Mouse (Mus musculus): Measurements from ENCODE around the gene Rerg. TPM values are rescaled to one million over a fixed set of nuclear protein-coding genes. Genes with fewer than 3 reads are reported as not detected.

Gene Rerg
- polyA plus RNA-seq, 1 experiment from 2014 or later, result 2.5 TPM

- H3K4me3 ChIP-seq, result no peak overlapping the region
- no peak for ATAC-seq (ENCODE audit: low FRiP score, low read depth)
These were observed 71.8 kb downstream of the Rerg start for GRCm38 (mm10) chr6:137098232-137099191.

GRCm38 (mm10) chr6:137094475-137094874, 75.8 kb downstream of the Rerg start:
- H3K4me2 ChIP-seq (replicated peaks), result no peak overlapping the region
- WGBS, result 80% methylated on average over 2 of the region's 2 CpGs
- 0 out of 2 replicates have a peak, but pooled peaks cover 3% of the 10 kb centered on the region for H3K9me3 ChIP-seq
- no peaks in the 10 kb centered on the region for H3K36me3 ChIP-seq
- no peaks in the 10 kb centered on the region for H3K4me1 ChIP-seq
- no peak overlapping the region for H3K9ac ChIP-seq (replicated peaks)
- no peak overlapping the region for H3K27ac ChIP-seq (replicated peaks)
- no peak overlapping the region for H3K4me3 ChIP-seq
- no peaks in the 10 kb centered on the region for H3K27me3 ChIP-seq
- ATAC-seq (ENCODE audit: low FRiP score, low read depth), result no peak

More at GRCm38 (mm10) chr6:137098232-137099191, 71.8 kb downstream of the Rerg start:
- Histone ChIP-seq H3K36me3 (no peaks in the 10 kb centered on the region), H3K27ac (replicated peaks) (no peak overlapping the region), H3K27me3 (no peaks in the 10 kb centered on the region), H3K4me1 (no peaks in the 10 kb centered on the region), H3K4me2 (replicated peaks) (no peak overlapping the region), H3K9me3 (no peaks in the 10 kb centered on the region), H3K9ac (replicated peaks) (no peak overlapping the region)
- WGBS, result 65% methylated on average over 18 of the region's 18 CpGs

- no peak for ATAC-seq (ENCODE audit: low FRiP score, low read depth)
- Histone ChIP-seq H3K9me3 (0 out of 2 replicates have a peak, but pooled peaks cover 3% of the 10 kb centered on the region), H3K36me3 (no peaks in the 10 kb centered on the region), H3K27ac (replicated peaks) (no peak overlapping the region), H3K9ac (replicated peaks) (no peak overlapping the region), H3K4me1 (no peaks in the 10 kb centered on the region), H3K27me3 (no peaks in the 10 kb centered on the region), H3K4me2 (replicated peaks) (no peak overlapping the region), H3K4me3 (no peak overlapping the region)
- WGBS, result 78% methylated on average over 6 of the region's 6 CpGs
These were observed 81.8 kb downstream of the Rerg start for GRCm38 (mm10) chr6:137088469-137088868.

GRCm38 (mm10) chr6:137087956-137088355, 82.3 kb downstream of the Rerg start:
- H3K9ac ChIP-seq (replicated peaks), result no peak overlapping the region
- 82% methylated on average over 5 of the region's 5 CpGs for WGBS
- no peak overlapping the region for H3K27ac ChIP-seq (replicated peaks)
- H3K9me3 ChIP-seq, result 0 out of 2 replicates have a peak, but pooled peaks cover 3% of the 10 kb centered on the region
- no peak overlapping the region for H3K4me2 ChIP-seq (replicated peaks)
- no peaks in the 10 kb centered on the region for H3K4me1 ChIP-seq
- no peaks in the 10 kb centered on the region for H3K27me3 ChIP-seq
- H3K4me3 ChIP-seq, result no peak overlapping the region
- ATAC-seq (ENCODE audit: low FRiP score, low read depth), result no peak
- H3K36me3 ChIP-seq, result no peaks in the 10 kb centered on the region

- Histone ChIP-seq H3K9ac (replicated peaks) (no peak overlapping the region), H3K27me3 (no peaks in the 10 kb centered on the region), H3K4me3 (no peak overlapping the region), H3K36me3 (no peaks in the 10 kb centered on the region), H3K4me2 (replicated peaks) (no peak overlapping the region), H3K4me1 (no peaks in the 10 kb centered on the region), H3K9me3 (0 out of 2 replicates have a peak, but pooled peaks cover 3% of the 10 kb centered on the region), H3K27ac (replicated peaks) (no peak overlapping the region)
- 82% methylated on average over 3 of the region's 3 CpGs for WGBS
- ATAC-seq (ENCODE audit: low FRiP score, low read depth), result no peak
These were observed 82.8 kb downstream of the Rerg start for GRCm38 (mm10) chr6:137087470-137087869.

GRCm38 (mm10) chr6:137079701-137080100, 90.6 kb downstream of the Rerg start:
- Histone ChIP-seq H3K27me3 (no peaks in the 10 kb centered on the region), H3K4me1 (no peaks in the 10 kb centered on the region), H3K36me3 (no peaks in the 10 kb centered on the region), H3K9me3 (no peaks in the 10 kb centered on the region), H3K27ac (replicated peaks) (no peak overlapping the region), H3K4me3 (no peak overlapping the region), H3K4me2 (replicated peaks) (no peak overlapping the region), H3K9ac (replicated peaks) (no peak overlapping the region)
- ATAC-seq (ENCODE audit: low FRiP score, low read depth), result no peak
- WGBS, result 86% methylated on average over 6 of the region's 6 CpGs

GRCm38 (mm10) chr6:137076731-137077130, 93.6 kb downstream of the Rerg start:
- Histone ChIP-seq H3K36me3 (no peaks in the 10 kb centered on the region), H3K27ac (replicated peaks) (no peak overlapping the region), H3K9ac (replicated peaks) (no peak overlapping the region), H3K4me1 (no peaks in the 10 kb centered on the region), H3K27me3 (no peaks in the 10 kb centered on the region), H3K9me3 (no peaks in the 10 kb centered on the region), H3K4me2 (replicated peaks) (no peak overlapping the region), H3K4me3 (no peak overlapping the region)
- ATAC-seq (ENCODE audit: low FRiP score, low read depth), result no peak
- 94% methylated on average over 13 of the region's 13 CpGs for WGBS

GRCm38 (mm10) chr6:137076225-137076624, 94.1 kb downstream of the Rerg start:
- H3K4me2 ChIP-seq (replicated peaks), result no peak overlapping the region
- WGBS, result 94% methylated on average over 6 of the region's 6 CpGs
- no peaks in the 10 kb centered on the region for H3K4me1 ChIP-seq
- no peak overlapping the region for H3K9ac ChIP-seq (replicated peaks)
- no peak overlapping the region for H3K27ac ChIP-seq (replicated peaks)
- no peaks in the 10 kb centered on the region for H3K27me3 ChIP-seq
- no peak overlapping the region for H3K4me3 ChIP-seq
- no peaks in the 10 kb centered on the region for H3K9me3 ChIP-seq
- ATAC-seq (ENCODE audit: low FRiP score, low read depth), result no peak
- no peaks in the 10 kb centered on the region for H3K36me3 ChIP-seq

GRCm38 (mm10) chr6:137072256-137072655, 98.0 kb downstream of the Rerg start:
- 61% methylated on average over 8 of the region's 8 CpGs for WGBS
- ATAC-seq (ENCODE audit: low FRiP score, low read depth), result no peak
- no peak overlapping the region for H3K9ac ChIP-seq (replicated peaks)

GRCm38 (mm10) chr6:137071466-137071865, 98.8 kb downstream of the Rerg start:
- Histone ChIP-seq H3K4me3 (no peak overlapping the region), H3K4me1 (no peaks in the 10 kb centered on the region), H3K27me3 (no peaks in the 10 kb centered on the region; the same call in 1 of the 2 replicates), H3K9me3 (no peaks in the 10 kb centered on the region), H3K4me2 (replicated peaks) (no peak overlapping the region), H3K27ac (replicated peaks) (no peak overlapping the region), H3K36me3 (no peaks in the 10 kb centered on the region), H3K9ac (replicated peaks) (no peak overlapping the region)
- WGBS, result 91% methylated on average over 9 of the region's 9 CpGs
- ATAC-seq (ENCODE audit: low FRiP score, low read depth), result no peak

More at GRCm38 (mm10) chr6:137072256-137072655, 98.0 kb downstream of the Rerg start:
- Histone ChIP-seq H3K4me3 (no peak overlapping the region), H3K4me1 (no peaks in the 10 kb centered on the region), H3K4me2 (replicated peaks) (no peak overlapping the region), H3K27me3 (no peaks in the 10 kb centered on the region), H3K27ac (replicated peaks) (no peak overlapping the region), H3K36me3 (no peaks in the 10 kb centered on the region), H3K9me3 (no peaks in the 10 kb centered on the region)

- WGBS, result 89% methylated on average over 7 of the region's 7 CpGs
- no peak overlapping the region for H3K4me3 ChIP-seq
- H3K27ac ChIP-seq (replicated peaks), result no peak overlapping the region
- no peak overlapping the region for H3K4me2 ChIP-seq (replicated peaks)
- H3K9me3 ChIP-seq, result no peaks in the 10 kb centered on the region
- H3K36me3 ChIP-seq, result no peaks in the 10 kb centered on the region
- H3K9ac ChIP-seq (replicated peaks), result no peak overlapping the region
- H3K27me3 ChIP-seq, result peaks cover 2% of the 10 kb centered on the region; the same call in 1 of the 2 replicates
- H3K4me1 ChIP-seq, result no peaks in the 10 kb centered on the region
- ATAC-seq (ENCODE audit: low FRiP score, low read depth), result no peak
These were observed 104.8 kb downstream of the Rerg start for GRCm38 (mm10) chr6:137065506-137065905.

GRCm38 (mm10) chr6:137064786-137065185, 105.5 kb downstream of the Rerg start:
- no peaks in the 10 kb centered on the region for H3K9me3 ChIP-seq
- H3K4me2 ChIP-seq (replicated peaks), result no peak overlapping the region
- H3K4me1 ChIP-seq, result no peaks in the 10 kb centered on the region
- no peak overlapping the region for H3K9ac ChIP-seq (replicated peaks)
- no peak for ATAC-seq (ENCODE audit: low FRiP score, low read depth)
- 94% methylated on average over 14 of the region's 14 CpGs for WGBS
- H3K36me3 ChIP-seq, result no peaks in the 10 kb centered on the region
- no peak overlapping the region for H3K4me3 ChIP-seq
- no peak overlapping the region for H3K27ac ChIP-seq (replicated peaks)
- peaks cover 2% of the 10 kb centered on the region; the same call in 1 of the 2 replicates for H3K27me3 ChIP-seq
